Mouse (Mus musculus): ENCODE measurements at regions not wholly inside any gene's neighbourhood (a gene's known extent, or its start where the extent isn't known, plus 50 kb on each side); places are given as distances from the start of the nearest gene placed in this dataset.

DNA sequence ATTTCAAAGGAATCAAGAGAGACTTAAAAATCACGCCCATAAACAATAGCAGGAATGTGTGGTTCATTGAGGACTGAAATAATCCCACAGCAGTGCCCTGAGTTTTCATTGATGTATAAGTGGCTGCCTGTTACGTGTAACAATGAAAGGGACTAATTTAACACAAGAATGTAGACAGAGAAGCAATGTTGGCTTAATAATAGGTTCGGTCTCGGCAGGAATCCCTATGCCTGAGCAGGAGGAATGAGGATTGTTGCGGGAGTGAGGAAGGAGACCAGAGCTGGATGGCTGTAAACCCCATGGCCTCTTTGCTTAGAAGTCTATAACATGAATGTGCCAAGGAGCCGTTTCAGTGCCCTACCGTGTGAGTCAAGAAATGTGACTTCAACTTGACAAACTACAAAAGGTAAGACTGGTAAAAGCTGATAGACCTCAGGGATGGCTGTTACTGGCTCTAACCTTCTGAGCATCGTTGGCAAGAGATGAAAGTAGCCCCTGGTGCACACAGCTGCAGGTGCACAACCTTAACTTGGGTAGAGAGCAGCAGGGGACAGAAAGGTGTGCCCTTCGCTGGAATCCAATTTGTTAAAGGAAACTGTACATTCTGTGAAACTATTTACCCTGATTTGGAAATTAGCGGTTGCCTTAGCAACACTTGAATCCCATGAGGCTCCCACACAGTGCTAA is 165.9 kb upstream of the Gbe1 start:
- WGBS = 46% methylated on average over 10 of the region's 10 CpGs
- DNase-seq (ENCODE audit: low spot score) (no peak), ATAC-seq (ENCODE audit: insufficient read depth, low FRiP score, low TSS enrichment) (no peak)
- no peaks in the 10 kb centered on the region for H3K9me3 ChIP-seq (ENCODE audit: control insufficient read depth, low read length)
- no peaks in the 10 kb centered on the region for H3K36me3 ChIP-seq (ENCODE audit: control insufficient read depth, insufficient read depth, low read length)
- H3K9ac ChIP-seq (ENCODE audit: low read length) = no peak overlapping the region
- no peaks in the 10 kb centered on the region for H3K4me1 ChIP-seq (ENCODE audit: control insufficient read depth, insufficient read depth, low read length)
- H3K4me3 ChIP-seq (ENCODE audit: low read depth, low read length) = no peak overlapping the region
- H3K4me2 ChIP-seq (ENCODE audit: low read depth) = no peak overlapping the region
- H3K27ac ChIP-seq (ENCODE audit: low read depth, low read length) = no peak overlapping the region
- no peaks in the 10 kb centered on the region for H3K27me3 ChIP-seq (ENCODE audit: control insufficient read depth, insufficient read depth, low read length)

DNA sequence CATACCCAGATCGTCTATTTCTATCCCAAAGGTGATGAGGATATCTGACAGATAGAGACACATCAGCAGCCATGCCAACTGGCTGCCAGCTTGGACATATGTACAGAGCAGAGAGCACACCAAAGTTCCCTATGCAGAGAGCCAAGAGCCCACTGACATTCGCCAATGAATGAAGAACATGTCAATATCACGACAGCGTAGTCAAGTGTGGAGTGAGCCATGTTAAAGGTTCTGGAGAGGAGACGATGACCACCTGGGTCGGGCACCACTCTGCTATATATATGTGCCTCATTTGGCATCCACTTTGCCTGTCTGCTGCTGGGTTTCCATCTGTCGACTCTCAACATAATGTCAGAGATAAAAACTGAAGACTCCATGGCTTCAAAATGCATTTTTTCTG is 159.2 kb upstream of the Gbe1 start:
- no peaks in the 10 kb centered on the region for H3K4me1 ChIP-seq (ENCODE audit: control insufficient read depth, insufficient read depth, low read length)
- DNase-seq (ENCODE audit: low spot score) (no peak), ATAC-seq (ENCODE audit: insufficient read depth, low FRiP score, low TSS enrichment) (no peak)
- H3K27me3 ChIP-seq (ENCODE audit: control insufficient read depth, insufficient read depth, low read length) = no peaks in the 10 kb centered on the region
- H3K4me2 ChIP-seq (ENCODE audit: low read depth) = no peak overlapping the region
- no peaks in the 10 kb centered on the region for H3K36me3 ChIP-seq (ENCODE audit: control insufficient read depth, insufficient read depth, low read length)
- H3K4me3 ChIP-seq (ENCODE audit: low read depth, low read length) = no peak overlapping the region
- 94% methylated on average over 7 of the region's 7 CpGs for WGBS
- no peak overlapping the region for H3K27ac ChIP-seq (ENCODE audit: low read depth, low read length)
- no peak overlapping the region for H3K9ac ChIP-seq (ENCODE audit: low read length)
- no peaks in the 10 kb centered on the region for H3K9me3 ChIP-seq (ENCODE audit: control insufficient read depth, low read length)

DNA sequence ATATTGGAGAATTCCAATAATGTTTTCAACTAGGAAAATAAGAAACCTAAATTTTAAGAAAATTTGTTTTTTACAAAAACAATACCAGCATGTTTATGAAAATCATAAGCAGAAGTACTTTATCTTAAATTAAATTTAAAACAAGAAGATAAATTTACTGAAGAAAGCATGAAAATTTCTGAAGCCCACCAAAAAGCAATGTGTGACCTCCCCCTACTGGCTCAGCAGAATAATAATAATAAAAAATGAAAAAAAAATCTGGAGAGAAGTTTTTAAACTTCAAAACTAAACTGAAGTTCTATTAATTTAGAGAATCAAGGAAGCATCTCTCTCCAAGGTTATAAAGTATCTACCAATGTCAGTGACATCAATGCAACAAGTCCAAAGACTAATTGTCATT is 153.2 kb upstream of the Gbe1 start:
- no peak for ATAC-seq (ENCODE audit: insufficient read depth, low FRiP score, low TSS enrichment)
- DNase-seq (ENCODE audit: low spot score) = no peak
- no peak overlapping the region for H3K4me2 ChIP-seq (ENCODE audit: low read depth)

DNA sequence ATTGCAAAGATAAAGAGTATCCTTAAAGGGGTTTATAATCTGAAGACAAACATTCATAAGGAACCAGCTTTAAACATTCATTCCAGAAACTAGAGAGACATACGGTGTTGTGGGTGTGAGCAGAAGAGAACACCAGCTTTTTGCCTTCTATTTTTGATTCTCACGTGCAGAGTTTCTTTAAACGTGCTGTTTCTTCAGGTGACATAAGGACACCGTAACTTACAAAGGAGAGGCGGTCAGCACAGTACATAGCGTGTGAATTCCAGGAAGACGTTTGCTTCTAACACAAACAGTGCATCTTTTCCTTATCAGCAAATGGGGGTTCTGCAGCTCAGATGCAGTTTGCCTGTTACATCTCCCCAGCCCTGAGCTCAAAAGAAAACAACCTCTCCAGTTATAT is 138.6 kb upstream of the Gbe1 start:
- no peaks in the 10 kb centered on the region for H3K4me1 ChIP-seq (ENCODE audit: control insufficient read depth, insufficient read depth, low read length)

More for the DNA sequence above, 153.2 kb upstream of the Gbe1 start:
- Histone ChIP-seq H3K36me3 (ENCODE audit: control insufficient read depth, insufficient read depth, low read length) (no peaks in the 10 kb centered on the region), H3K4me3 (ENCODE audit: low read depth, low read length) (no peak overlapping the region), H3K27me3 (ENCODE audit: control insufficient read depth, insufficient read depth, low read length) (no peaks in the 10 kb centered on the region), H3K4me1 (ENCODE audit: control insufficient read depth, insufficient read depth, low read length) (no peaks in the 10 kb centered on the region), H3K9me3 (ENCODE audit: control insufficient read depth, low read length) (no peaks in the 10 kb centered on the region), H3K9ac (ENCODE audit: low read length) (no peak overlapping the region), H3K27ac (ENCODE audit: low read depth, low read length) (no peak overlapping the region)

DNA sequence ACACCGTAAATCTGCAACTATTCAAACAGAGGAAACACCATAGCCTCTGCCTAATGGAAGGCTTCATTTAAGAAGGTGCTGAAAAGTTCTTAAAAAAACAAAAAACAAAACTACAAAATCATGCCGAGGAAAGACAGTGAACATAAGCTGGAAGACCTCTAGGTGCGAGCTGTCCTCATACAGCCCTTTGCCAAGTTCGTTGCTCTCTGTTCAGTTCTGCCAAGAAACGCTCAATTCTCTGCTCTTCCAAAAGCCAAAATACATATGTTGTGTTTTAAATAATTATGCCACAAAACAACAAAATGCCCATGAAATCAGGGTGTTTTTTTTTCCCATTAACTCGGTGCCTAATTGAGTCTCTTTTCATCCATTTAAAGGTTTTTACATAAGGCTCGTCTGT is 134.8 kb upstream of the Gbe1 start:
- Histone ChIP-seq H3K9ac (ENCODE audit: low read length) (no peak overlapping the region), H3K4me1 (ENCODE audit: control insufficient read depth, insufficient read depth, low read length) (no peaks in the 10 kb centered on the region), H3K27me3 (ENCODE audit: control insufficient read depth, insufficient read depth, low read length) (no peaks in the 10 kb centered on the region), H3K27ac (ENCODE audit: low read depth, low read length) (no peak overlapping the region), H3K36me3 (ENCODE audit: control insufficient read depth, insufficient read depth, low read length) (no peaks in the 10 kb centered on the region), H3K4me3 (ENCODE audit: low read depth, low read length) (no peak overlapping the region), H3K4me2 (ENCODE audit: low read depth) (no peak overlapping the region), H3K9me3 (ENCODE audit: control insufficient read depth, low read length) (no peaks in the 10 kb centered on the region)
- ATAC-seq (ENCODE audit: insufficient read depth, low FRiP score, low TSS enrichment) (no peak), DNase-seq (ENCODE audit: low spot score) (no peak)
- 77% methylated on average over 7 of the region's 7 CpGs for WGBS

More for the DNA sequence above, 138.6 kb upstream of the Gbe1 start:
- H3K4me3 ChIP-seq (ENCODE audit: low read depth, low read length) = no peak overlapping the region
- 57% methylated on average over 7 of the region's 7 CpGs for WGBS
- no peak overlapping the region for H3K4me2 ChIP-seq (ENCODE audit: low read depth)
- H3K9ac ChIP-seq (ENCODE audit: low read length) = no peak overlapping the region
- H3K9me3 ChIP-seq (ENCODE audit: control insufficient read depth, low read length) = no peaks in the 10 kb centered on the region
- no peak for DNase-seq (ENCODE audit: low spot score)
- ATAC-seq (ENCODE audit: insufficient read depth, low FRiP score, low TSS enrichment) = no peak
- no peaks in the 10 kb centered on the region for H3K36me3 ChIP-seq (ENCODE audit: control insufficient read depth, insufficient read depth, low read length)
- no peak overlapping the region for H3K27ac ChIP-seq (ENCODE audit: low read depth, low read length)
- H3K27me3 ChIP-seq (ENCODE audit: control insufficient read depth, insufficient read depth, low read length) = no peaks in the 10 kb centered on the region

DNA sequence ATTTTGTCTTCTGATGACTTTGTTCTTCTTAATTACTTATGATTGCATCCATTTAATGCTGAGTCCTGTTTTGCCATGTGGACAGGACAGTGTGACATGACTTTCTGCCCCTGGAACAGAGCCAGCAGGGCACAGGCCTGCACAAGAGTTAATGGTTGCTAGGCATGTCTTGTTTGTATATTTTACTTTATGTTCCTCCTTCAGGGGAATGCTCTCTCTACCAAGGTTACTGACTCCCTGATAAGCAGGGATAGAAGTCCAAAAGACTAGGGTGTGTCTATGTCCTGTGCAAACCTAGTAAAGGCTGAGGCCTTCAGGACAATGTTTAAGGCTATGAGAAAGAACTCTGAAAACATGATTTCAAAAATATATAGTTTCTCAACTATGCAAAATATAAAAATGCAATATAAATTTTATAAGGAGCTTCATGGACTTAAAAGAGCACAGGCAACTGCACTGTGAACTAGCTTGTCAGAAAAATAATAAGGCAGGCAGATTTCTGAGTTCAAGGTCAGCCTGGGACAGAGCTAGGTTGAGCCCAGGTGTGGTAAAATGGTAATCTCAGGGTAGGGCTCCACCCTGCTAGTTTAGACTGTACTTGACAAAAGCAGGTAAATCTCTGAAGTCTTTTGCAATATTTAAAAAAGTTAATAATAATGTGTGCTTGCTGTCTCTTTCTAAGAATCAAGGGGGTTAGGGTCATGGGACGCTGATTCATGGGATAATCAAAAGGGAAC is 99.7 kb upstream of the Gbe1 start:
- WGBS = 42% methylated on average over 1 of the region's 1 CpGs
- no peak for DNase-seq (ENCODE audit: low spot score)
- Histone ChIP-seq H3K4me2 (ENCODE audit: low read depth) (no peak overlapping the region), H3K9me3 (ENCODE audit: control insufficient read depth, low read length) (no peaks in the 10 kb centered on the region), H3K27ac (ENCODE audit: low read depth, low read length) (no peak overlapping the region), H3K36me3 (ENCODE audit: control insufficient read depth, insufficient read depth, low read length) (no peaks in the 10 kb centered on the region), H3K4me3 (ENCODE audit: low read depth, low read length) (no peak overlapping the region), H3K4me1 (ENCODE audit: control insufficient read depth, insufficient read depth, low read length) (no peaks in the 10 kb centered on the region), H3K9ac (ENCODE audit: low read length) (no peak overlapping the region), H3K27me3 (ENCODE audit: control insufficient read depth, insufficient read depth, low read length) (no peaks in the 10 kb centered on the region)
- no peak for ATAC-seq (ENCODE audit: insufficient read depth, low FRiP score, low TSS enrichment)

DNA sequence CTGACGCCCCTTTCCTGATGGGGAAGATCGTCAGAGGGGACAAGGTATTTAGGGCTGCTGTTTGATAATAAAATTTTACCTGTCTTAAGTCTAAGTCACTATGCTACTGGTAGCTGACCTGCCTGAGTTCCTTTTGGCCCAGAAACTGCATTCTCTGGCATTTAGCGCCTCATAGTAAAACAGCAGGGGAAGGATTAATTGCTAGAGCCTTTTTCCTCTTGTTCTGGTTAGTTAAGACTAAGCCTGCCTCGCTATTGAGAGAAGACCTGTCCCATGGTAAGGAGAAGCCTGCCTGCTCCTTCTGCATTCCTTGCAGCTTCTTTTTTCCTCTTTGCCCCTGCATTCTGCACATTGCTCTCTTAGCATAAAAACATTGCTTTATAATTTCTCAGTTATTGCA is 98.9 kb upstream of the Gbe1 start:
- Histone ChIP-seq H3K27me3 (ENCODE audit: control insufficient read depth, insufficient read depth, low read length) (no peaks in the 10 kb centered on the region), H3K4me1 (ENCODE audit: control insufficient read depth, insufficient read depth, low read length) (no peaks in the 10 kb centered on the region), H3K9me3 (ENCODE audit: control insufficient read depth, low read length) (no peaks in the 10 kb centered on the region), H3K27ac (ENCODE audit: low read depth, low read length) (no peak overlapping the region), H3K4me3 (ENCODE audit: low read depth, low read length) (no peak overlapping the region), H3K4me2 (ENCODE audit: low read depth) (no peak overlapping the region), H3K36me3 (ENCODE audit: control insufficient read depth, insufficient read depth, low read length) (no peaks in the 10 kb centered on the region), H3K9ac (ENCODE audit: low read length) (no peak overlapping the region)
- DNase-seq (ENCODE audit: low spot score) = no peak
- 3% methylated on average over 4 of the region's 4 CpGs for WGBS
- no peak for ATAC-seq (ENCODE audit: insufficient read depth, low FRiP score, low TSS enrichment)

DNA sequence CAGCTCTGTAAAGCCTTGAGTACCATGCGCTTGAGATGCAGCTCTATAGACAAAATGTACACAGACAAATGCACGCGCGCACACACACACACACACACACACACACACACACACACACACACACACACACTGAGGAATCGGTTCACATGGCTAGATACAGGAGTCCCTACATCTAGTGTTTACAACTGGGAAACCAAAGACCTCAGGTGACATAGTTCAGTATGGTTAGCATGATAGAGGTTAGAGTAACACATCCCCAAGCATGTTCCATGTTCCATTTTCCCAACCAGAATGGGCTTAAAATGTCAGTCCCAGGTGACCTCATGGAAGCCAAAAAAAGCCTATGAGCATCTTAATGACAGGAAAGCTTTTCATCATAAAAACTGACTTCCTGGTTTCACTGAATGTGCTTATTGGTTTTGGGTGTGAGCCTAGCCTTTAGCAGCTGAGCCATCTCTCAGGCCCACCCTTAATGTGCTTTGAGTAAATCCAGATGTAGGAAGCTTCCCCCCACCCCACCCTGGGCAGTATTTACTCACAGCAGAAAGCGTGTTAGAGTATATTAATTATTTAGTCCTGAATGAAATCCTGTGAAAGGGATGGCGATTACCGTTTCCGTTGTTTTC is 86.0 kb upstream of the Gbe1 start:
- Histone ChIP-seq H3K27ac (ENCODE audit: low read depth, low read length) (no peak overlapping the region), H3K9ac (ENCODE audit: low read length) (no peak overlapping the region), H3K4me3 (ENCODE audit: low read depth, low read length) (no peak overlapping the region), H3K9me3 (ENCODE audit: control insufficient read depth, low read length) (no peaks in the 10 kb centered on the region), H3K27me3 (ENCODE audit: control insufficient read depth, insufficient read depth, low read length) (no peaks in the 10 kb centered on the region), H3K4me2 (ENCODE audit: low read depth) (no peak overlapping the region), H3K4me1 (ENCODE audit: control insufficient read depth, insufficient read depth, low read length) (no peaks in the 10 kb centered on the region), H3K36me3 (ENCODE audit: control insufficient read depth, insufficient read depth, low read length) (no peaks in the 10 kb centered on the region)
- 87% methylated on average over 9 of the region's 9 CpGs for WGBS
- no peak for ATAC-seq (ENCODE audit: insufficient read depth, low FRiP score, low TSS enrichment)
- no peak for DNase-seq (ENCODE audit: low spot score)

DNA sequence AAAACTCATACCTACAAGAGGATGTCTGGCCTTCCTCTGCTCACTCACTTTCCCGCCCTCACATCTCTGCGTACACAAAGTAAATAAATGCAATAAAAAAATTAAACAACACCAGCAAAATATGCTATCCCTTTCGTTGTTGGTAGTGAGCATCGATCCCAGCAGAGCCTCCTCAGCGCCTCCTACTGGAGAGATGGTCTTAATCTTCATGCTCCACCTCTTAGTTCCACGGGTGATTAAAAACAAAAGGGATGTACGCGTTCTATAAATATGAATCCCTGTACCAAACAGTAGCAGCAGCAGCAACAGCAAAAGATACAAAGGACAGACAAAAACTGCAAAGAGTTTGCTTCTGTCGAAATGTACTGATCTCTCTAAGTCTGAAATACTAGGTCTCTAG is 81.0 kb upstream of the Gbe1 start:
- H3K4me1 ChIP-seq (ENCODE audit: control insufficient read depth, insufficient read depth, low read length) = no peaks in the 10 kb centered on the region
- H3K9ac ChIP-seq (ENCODE audit: low read length) = no peak overlapping the region
- H3K9me3 ChIP-seq (ENCODE audit: control insufficient read depth, low read length) = no peaks in the 10 kb centered on the region
- WGBS = 88% methylated on average over 9 of the region's 9 CpGs
- H3K36me3 ChIP-seq (ENCODE audit: control insufficient read depth, insufficient read depth, low read length) = no peaks in the 10 kb centered on the region
- H3K4me2 ChIP-seq (ENCODE audit: low read depth) = no peak overlapping the region
- DNase-seq (ENCODE audit: low spot score) = no peak
- H3K27ac ChIP-seq (ENCODE audit: low read depth, low read length) = no peak overlapping the region
- H3K4me3 ChIP-seq (ENCODE audit: low read depth, low read length) = no peak overlapping the region
- no peaks in the 10 kb centered on the region for H3K27me3 ChIP-seq (ENCODE audit: control insufficient read depth, insufficient read depth, low read length)
- no peak for ATAC-seq (ENCODE audit: insufficient read depth, low FRiP score, low TSS enrichment)

Measured in neural tube, embryonic 11.5 days (tissue).